Mouse (Mus musculus) monocyte, adult 2 months (primary cell): ENCODE measurements around the gene Zfp488.

ENCODE experiments used
- DNase-seq, 2 experiments: peaks; one replicate each; pipeline ENCODE4 v3.0.0; 2022; ENCODE audit warnings: low spot score in 2 of 2, low read depth in 1 of 2

The Zfp488 gene

GRCm38 (mm10) chr14:33952233-33952981, 26.2 kb downstream of the Zfp488 start:
- DNase-seq = no peak

GRCm38 (mm10) chr14:33946125-33946524, 32.4 kb downstream of the Zfp488 start:
- DNase-seq = no peak

GRCm38 (mm10) chr14:33942222-33942621, 36.3 kb downstream of the Zfp488 start:
- DNase-seq = no peak

- no peak for DNase-seq
These were observed 37.8 kb downstream of the Zfp488 start, which contains the start of gene Gdf2 for GRCm38 (mm10) chr14:33940739-33941138. Gene Gdf2 (plus strand): TSS chr14:33941039.

- DNase-seq = no peak
These were observed 39.4 kb downstream of the Zfp488 start for GRCm38 (mm10) chr14:33939117-33939516.

- DNase-seq = no peak
These were observed 44.7 kb downstream of the Zfp488 start for GRCm38 (mm10) chr14:33933778-33934317.

- no peak for DNase-seq
These were observed 45.4 kb downstream of the Zfp488 start for GRCm38 (mm10) chr14:33932935-33933703.

GRCm38 (mm10) chr14:33931853-33932252, 46.7 kb downstream of the Zfp488 start:
- no peak for DNase-seq

GRCm38 (mm10) chr14:33923168-33924070, 55.1 kb downstream of the Zfp488 start, which contains the start of gene Gdf10:
Gene Gdf10 (plus strand): TSS chr14:33923587.
- no peak for DNase-seq

GRCm38 (mm10) chr14:33922771-33923167, 55.8 kb downstream of the Zfp488 start:
- no peak for DNase-seq

- DNase-seq = no peak
These were observed 57.6 kb downstream of the Zfp488 start for GRCm38 (mm10) chr14:33920727-33921559.
